ENCODE assay signal across 13 mouse cellular contexts in genomic region chr15:85615537-85616100, GRCm38 (mm10). TPM values are rescaled to one million over a fixed set of nuclear protein-coding genes. Genes with fewer than 3 reads are reported as not detected.
A peak's percentile ranks its signal among the peaks of the same experiment; 100 is the strongest.
DNase-seq lines count a peak whose midpoint lies in the region; ATAC-seq lines count a peak whose summit lies in the region.
"Had no signal": no experiment of that assay in that cellular context is flagged by ENCODE, and none has a peak within 500 bp of the region (broad histone marks: within the 10 kb centered on the region; RNA-seq: fewer than 3 reads in every experiment).

No protein-coding gene starts in this region.

- H3K27me3 ChIP-seq in heart, embryonic 11.5 days (ENCODE audit: control insufficient read depth, insufficient read depth, low read length), result peaks cover 34% of the 10 kb centered on the region
- no peaks in the 10 kb centered on the region for H3K27me3 ChIP-seq in kidney, embryonic 16.5 days (ENCODE audit: insufficient read depth, low read length)

- no peaks in the 10 kb centered on the region for H3K36me3 ChIP-seq in heart, embryonic 11.5 days (ENCODE audit: control insufficient read depth, insufficient read depth, low read length)
- H3K36me3 ChIP-seq in kidney, embryonic 16.5 days (ENCODE audit: insufficient read depth, low read length), result no peaks in the 10 kb centered on the region

- no peak overlapping the region for H3K27ac ChIP-seq in heart, embryonic 11.5 days (ENCODE audit: low read depth, low read length)
- H3K27ac ChIP-seq in kidney, embryonic 16.5 days (ENCODE audit: low read length), result no peak overlapping the region

- no peak overlapping the region for H3K9ac ChIP-seq in heart, embryonic 11.5 days (ENCODE audit: low read depth, low read length)
- H3K9ac ChIP-seq in kidney, embryonic 16.5 days (replicated peaks; ENCODE audit: low read length), result peak overlapping the region; percentile 37

- no peak for ATAC-seq in heart, embryonic 11.5 days (replicated peaks; ENCODE audit: insufficient number of reproducible peaks, low FRiP score, low TSS enrichment)
- ATAC-seq in kidney, embryonic 16.5 days (ENCODE audit: low FRiP score, low TSS enrichment), result no peak
- peak; percentile 38 to 46; a peak in 3 of 4 replicates for ATAC-seq in hematopoietic stem cell, adult 5-6 weeks (replicated peaks in 1 of 2; ENCODE audit: insufficient read depth in 1 of 2, low FRiP score in 2 of 2, low TSS enrichment in 1 of 2, low read depth in 1 of 2, poor library complexity in 2 of 2, severe bottlenecking in 2 of 2)
- ATAC-seq: hindbrain, embryonic 16.5 days; lung, postnatal 0 days had no signal

- DNase-seq in heart, postnatal 10 days, result no peak
- no peak for DNase-seq in kidney, adult 11 months
- DNase-seq in ES-CJ7 (ENCODE audit: low read depth, low spot score), result peak; percentile 48
- no peak for DNase-seq in cerebellum, adult 9-10 months
- DNase-seq in layer of hippocampus, adult 9-11 months, result no peak
- DNase-seq: cerebellum, adult 18-20 months; midbrain, embryonic 14.5 days; right cerebral cortex, postnatal 4 days had no signal

- intact Hi-C loops in heart, postnatal 10 days (cut with DNase I), result loop anchor here (2.0 kb wide), 1 partner anchor 17 kb away; no protein-coding TSS in a partner anchor

- H3K4me2 ChIP-seq in heart, embryonic 11.5 days, result peak overlapping the region; percentile 48
- peak overlapping the region; percentile 44 for H3K4me2 ChIP-seq in kidney, embryonic 16.5 days (replicated peaks; ENCODE audit: low read depth, low read length)

- peaks cover 4% of the 10 kb centered on the region; the same call in 1 of the 2 replicates for H3K9me3 ChIP-seq in heart, embryonic 11.5 days (replicated peaks; ENCODE audit: control insufficient read depth, low read length)
- H3K9me3 ChIP-seq in kidney, embryonic 16.5 days (ENCODE audit: low read length), result no peaks in the 10 kb centered on the region

- WGBS in heart, embryonic 11.5 days (ENCODE audit: insufficient replicate concordance), result 27% methylated on average over 18 of the region's 21 CpGs
- 30% methylated on average over 20 of the region's 21 CpGs for WGBS in kidney, embryonic 16.5 days

- H3K4me3 ChIP-seq in heart, embryonic 11.5 days (ENCODE audit: low read depth, low read length), result no peak overlapping the region
- 0 out of 2 replicates have a peak overlapping the region, but pooled peaks have one; percentile 2 for H3K4me3 ChIP-seq in kidney, embryonic 16.5 days (ENCODE audit: low read length)

- H3K4me1 ChIP-seq in heart, embryonic 11.5 days (ENCODE audit: control insufficient read depth, insufficient read depth, low read length), result peaks cover 9% of the 10 kb centered on the region; the same call in 1 of the 2 replicates
- H3K4me1 ChIP-seq in kidney, embryonic 16.5 days (ENCODE audit: insufficient read depth, low read length), result peaks cover 41% of the 10 kb centered on the region

RNA-seq across cellular contexts. Expression of gene Wnt7b, which starts 33.3 kb away (rescaled TPM):
- 0.52 and 1.5 TPM in 2 replicates for polyA plus RNA-seq in heart, embryonic 11.5 days (2014; fragmentation: Nextera tagmentation; extraction: Ambion mirVana)
- total RNA-seq in heart, postnatal 10 days (2021), result under 1 TPM; 0.22 to 0.25 TPM
- 21.2 and 22.5 TPM in 2 replicates for polyA plus RNA-seq in kidney, embryonic 16.5 days (2015; fragmentation: Nextera tagmentation; extraction: Ambion mirVana)
- total RNA-seq in hematopoietic stem cell, adult 5-6 weeks (2017), result not detected in 2 replicates

Comparison
In these comparisons a context has a peak if more than half of its experiments do, and no peak if none do; other contexts are left out.
1. ATAC-seq: peak in hematopoietic stem cell, adult 5-6 weeks (2 of 2); none in heart, embryonic 11.5 days (single experiment) and kidney, embryonic 16.5 days (single experiment).